Mouse (Mus musculus): ENCODE data around the gene Gm2897.
"Not testable (repeated sequence)": the region's sequence is repeated elsewhere in the genome, so short reads cannot be mapped to it uniquely, and the experiment has no call there.

The Gm2897 gene

GRCm38 (mm10) chr14:3048727-3049512 is at the start of gene Gm2897:
TSS of gene Gm2897 (plus strand) at chr14:3049285.
- DNase-seq (ENCODE audit: low spot score in 2 of 2): peak; percentile 19 to 20

- DNase-seq (ENCODE audit: low spot score in 2 of 2): not testable (repeated sequence)
Measured at GRCm38 (mm10) chr14:3029702-3030101, 19.4 kb upstream of the Gm2897 start, which contains the start of gene Gm2888. TSS of gene Gm2888 (plus strand) at chr14:3030002.

GRCm38 (mm10) chr14:3049513-3049800 is 372 bp downstream of the Gm2897 start:
- DNase-seq (ENCODE audit: low spot score in 2 of 2): peak; percentile 26 to 29

DNA sequence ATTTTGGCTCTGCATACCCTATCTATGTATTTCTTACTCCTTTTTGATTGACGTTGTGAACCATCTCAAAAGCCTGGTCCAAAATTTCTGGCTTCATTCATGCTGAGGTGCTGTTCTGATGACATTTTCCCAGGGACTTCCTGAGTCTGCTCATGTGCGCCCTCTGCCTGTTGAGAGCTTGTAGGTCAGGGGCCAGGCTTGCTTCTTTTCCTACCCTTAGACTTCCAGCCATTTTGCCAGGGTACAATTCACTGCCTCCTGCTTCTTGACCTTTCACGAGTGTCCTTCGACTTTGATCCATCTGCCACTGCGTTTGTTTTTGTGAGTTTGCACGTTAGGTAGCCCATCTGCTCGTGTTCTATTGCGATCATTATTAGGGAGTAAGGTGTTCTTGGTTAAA is 1.0 kb downstream of the Gm2897 start:
- DNase-seq (ENCODE audit: low spot score in 2 of 2): peak; percentile 20

GRCm38 (mm10) chr14:3116051-3116450 is 67.0 kb downstream of the Gm2897 start:
- peak; percentile 15 to 26 for DNase-seq (ENCODE audit: low spot score in 2 of 2)
